Mouse (Mus musculus) liver, adult 2 months (tissue): Measurements from ENCODE around the gene Gstp3.

ENCODE experiments used
- CTCF ChIP-seq: fragments of 200-500 bp; IDR thresholded peaks from 2 replicates; pipeline ENCODE4 v1.5.1; 2011; ENCODE audit warnings: low read depth, low read length, control low read depth
- POLR2A ChIP-seq: fragments of 200-500 bp; IDR thresholded peaks from 2 replicates; pipeline ENCODE4 v1.6.1; 2011; ENCODE audit warnings: low read length, control low read depth; ENCODE audit not compliant: insufficient read depth; ENCODE audit errors: extremely low read depth

- TF ChIP-seq CTCF = no peak
- no peak for TF ChIP-seq POLR2A
These were observed 27.7 kb upstream of the Gstp3 start for GRCm38 (mm10) chr19:4087090-4087489.
